Mouse (Mus musculus) bone marrow macrophage, adult 2 months (primary cell): ENCODE measurements around the gene Epha8.

ENCODE experiments used
- CTCF ChIP-seq: IDR thresholded peaks from 2 replicates; pipeline ENCODE4 v1.5.1; 2012; ENCODE audit warnings: low read depth, mild to moderate bottlenecking, low read length, moderate library complexity
- POLR2A ChIP-seq: IDR thresholded peaks from 2 replicates; pipeline ENCODE4 v1.6.1; 2012; ENCODE audit warnings: mild to moderate bottlenecking, low read depth, low read length, borderline replicate concordance

GRCm38 (mm10) chr4:136925804-136926203 is 30.8 kb downstream of the Epha8 start:
- TF ChIP-seq CTCF: no peak
- TF ChIP-seq POLR2A: no peak
